29 mouse cellular contexts compared by ENCODE assay signal in genomic region chr6:31156999-31157398, GRCm38 (mm10).
DNase-seq lines count a peak whose midpoint lies in the region; ATAC-seq and TF ChIP-seq lines count a peak whose summit lies in the region.
"Had no signal": no experiment of that assay in that cellular context is flagged by ENCODE, and none has a peak within 500 bp of the region (broad histone marks: within the 10 kb centered on the region; RNA-seq: fewer than 3 reads in every experiment).

No protein-coding gene starts in this region.

- no peak for TF ChIP-seq CTCF in CH12.LX (conservative IDR thresholded peaks at IDR 0.05 in 1 of 2, IDR thresholded peaks at IDR 0.05 in 1 of 2; ENCODE audit: low read depth in 2 of 2, low read length in 2 of 2)

- H3K36me3 ChIP-seq in CH12.LX (replicated peaks in 1 of 2; ENCODE audit: control insufficient read depth in 1 of 2, insufficient read depth in 1 of 2, low read length in 1 of 2): peaks cover 16 to 64% of the 10 kb centered on the region in 2 experiments
- H3K36me3 ChIP-seq: embryonic facial prominence, embryonic 13.5 days; forebrain, embryonic 10.5 days; heart, embryonic 12.5 days; kidney, embryonic 15.5 days; limb, embryonic 12.5 days; liver, embryonic 15.5 days; midbrain, embryonic 12.5 days; stomach, embryonic 15.5 days had no signal

- H3K4me2 ChIP-seq in CH12.LX (ENCODE audit: insufficient read depth, low read depth, poor library complexity, severe bottlenecking): peak overlapping the region; percentile 67
- H3K4me2 ChIP-seq: embryonic facial prominence, embryonic 13.5 days; heart, embryonic 12.5 days; hindbrain, embryonic 14.5 days; kidney, embryonic 15.5 days; limb, embryonic 12.5 days; liver, embryonic 15.5 days; lung, embryonic 14.5 days; midbrain, embryonic 12.5 days; stomach, embryonic 15.5 days had no signal

- peaks cover 42 to 83% of the 10 kb centered on the region in 2 experiments for H3K4me1 ChIP-seq in CH12.LX (ENCODE audit: control insufficient read depth in 1 of 2, insufficient read depth in 2 of 2)
- H3K4me1 ChIP-seq: liver, embryonic 15.5 days had no signal

- DNase-seq in CH12.LX (ENCODE audit: extremely low read depth): no peak
- no peak for DNase-seq in gastrocnemius, postnatal 10 days
- no peak for DNase-seq in gastrocnemius, adult 8-10 months (ENCODE audit: low spot score in 2 of 2)
- no peak for DNase-seq in frontal cortex, adult 2 months (ENCODE audit: extremely low spot score in 1 of 2, low spot score in 1 of 2)
- DNase-seq: adrenal gland, postnatal 14 days; B cell, adult 2 months; cerebellum, adult 11-12 months; cerebellum, postnatal 10 days; gastrocnemius, postnatal 25 days; heart, adult 18-20 months; kidney, adult 18-20 months; kidney, postnatal 25 days; lung, embryonic 14.5 days; lung, postnatal 14 days; right cerebral cortex, postnatal 4 days; thymus, postnatal 14 days had no signal

- no peaks in the 10 kb centered on the region for H3K27me3 ChIP-seq in CH12.LX (replicated peaks)
- H3K27me3 ChIP-seq: embryonic facial prominence, embryonic 13.5 days; heart, embryonic 12.5 days; midbrain, embryonic 12.5 days; stomach, embryonic 15.5 days had no signal

- no peak for TF ChIP-seq POLR2A in CH12.LX (IDR thresholded peaks at IDR 0.05; ENCODE audit: low read depth, low read length)

- TF ChIP-seq EP300 in CH12.LX (IDR thresholded peaks at IDR 0.05; ENCODE audit: low read length): no peak

- TF ChIP-seq RAD21 in CH12.LX (IDR thresholded peaks at IDR 0.05; ENCODE audit: low read depth, low read length): no peak

- peak overlapping the region; percentile 89; the same call in 1 of the 2 replicates for H3K27ac ChIP-seq in CH12.LX (ENCODE audit: insufficient read depth, low read depth)
- H3K27ac ChIP-seq: embryonic facial prominence, embryonic 13.5 days; forebrain, embryonic 10.5 days; hindbrain, embryonic 14.5 days; kidney, embryonic 15.5 days; limb, embryonic 12.5 days; liver, embryonic 15.5 days; midbrain, embryonic 12.5 days; stomach, embryonic 15.5 days had no signal

- 0 out of 2 replicates have a peak, but pooled peaks cover 9% of the 10 kb centered on the region for H3K79me2 ChIP-seq in CH12.LX (replicated peaks; ENCODE audit: control insufficient read depth, extremely low read depth, insufficient read depth, poor library complexity, severe bottlenecking)

- ATAC-seq in granulocyte monocyte progenitor cell, adult 5-6 weeks (replicated peaks; ENCODE audit: poor library complexity, severe bottlenecking): peak; percentile 68
- peak; percentile 74 for ATAC-seq in monocyte, adult 5-6 weeks (replicated peaks; ENCODE audit: insufficient number of reproducible peaks, low FRiP score, low TSS enrichment, poor library complexity, severe bottlenecking)
- no peak for ATAC-seq in megakaryocyte-erythroid progenitor cell, adult 5-6 weeks (replicated peaks; ENCODE audit: low FRiP score, low TSS enrichment, poor library complexity, severe bottlenecking)
- ATAC-seq: forebrain, embryonic 16.5 days had no signal

- in situ Hi-C loops in CH12.LX (cut with MboI; ENCODE audit: low pct_ligation_motif_present, low pct_unique_long_range_greater_than_20kb, low sequenced_read_pairs): no loop called here

- dilution Hi-C loops in CH12.LX (cut with MboI; ENCODE audit: extremely low pct_ligation_motif_present, extremely low pct_unique_long_range_greater_than_20kb, low sequenced_read_pairs): no loop called here

- no peak overlapping the region for H3K4me3 ChIP-seq in CH12.LX (replicated peaks in 1 of 3; ENCODE audit: low read depth in 2 of 3, low read length in 2 of 3, poor library complexity in 1 of 3)
- H3K4me3 ChIP-seq: embryonic facial prominence, embryonic 13.5 days; forebrain, embryonic 10.5 days; heart, embryonic 12.5 days; kidney, embryonic 15.5 days; limb, embryonic 12.5 days; liver, embryonic 15.5 days; midbrain, embryonic 12.5 days; stomach, embryonic 15.5 days had no signal

- H3K9ac ChIP-seq in CH12.LX (ENCODE audit: insufficient read depth, low read depth): 0 out of 2 replicates have a peak overlapping the region, but pooled peaks have one; percentile 31
- H3K9ac ChIP-seq: embryonic facial prominence, embryonic 13.5 days; heart, embryonic 12.5 days; hindbrain, embryonic 14.5 days; kidney, embryonic 15.5 days; limb, embryonic 12.5 days; liver, embryonic 15.5 days; lung, embryonic 14.5 days; midbrain, embryonic 12.5 days; stomach, embryonic 15.5 days had no signal

- no peaks in the 10 kb centered on the region for H3K9me3 ChIP-seq in CH12.LX (replicated peaks; ENCODE audit: low read length)
- H3K9me3 ChIP-seq: embryonic facial prominence, embryonic 13.5 days; forebrain, embryonic 10.5 days; heart, embryonic 12.5 days; kidney, embryonic 15.5 days; limb, embryonic 12.5 days; liver, embryonic 15.5 days; midbrain, embryonic 12.5 days; stomach, embryonic 15.5 days had no signal

TF ChIP-seq in CH12.LX, 34 proteins besides CTCF, POLR2A, EP300 and RAD21:
- peak; percentile 91; the same call in 1 of the 2 replicates for TF ChIP-seq CHD1 (IDR thresholded peaks at IDR 0.05; ENCODE audit: low read depth, low read length)
- 0 out of 2 replicates have a peak, but pooled peaks have one; percentile 9 for TF ChIP-seq TCF12 (IDR thresholded peaks at IDR 0.05; ENCODE audit: low read depth, low read length)
- peak; percentile 5; the same call in 1 of the 2 replicates for TF ChIP-seq MXI1 (IDR thresholded peaks at IDR 0.05; ENCODE audit: low read depth, low read length)
- TF ChIP-seq GABPA (IDR thresholded peaks at IDR 0.05; ENCODE audit: insufficient replicate concordance, low read depth, low read length): no peak
- TF ChIP-seq NRF1 (IDR thresholded peaks at IDR 0.05; ENCODE audit: low read depth, low read length): no peak
- TF ChIP-seq UBTF (IDR thresholded peaks at IDR 0.05; ENCODE audit: low read depth, low read length): no peak
- TF ChIP-seq ZKSCAN1 (IDR thresholded peaks at IDR 0.05; ENCODE audit: borderline replicate concordance, low read depth, low read length): no peak
- TF ChIP-seq ZNF384 (IDR thresholded peaks at IDR 0.05; ENCODE audit: low read depth, low read length): no peak
- no peak for TF ChIP-seq POLR2AphosphoS2 (IDR thresholded peaks at IDR 0.05; ENCODE audit: low read depth, low read length)
- no peak for TF ChIP-seq TBP (conservative IDR thresholded peaks at IDR 0.05; ENCODE audit: low read depth, low read length)
- TF ChIP-seq ZC3H11A (IDR thresholded peaks at IDR 0.05; ENCODE audit: low read depth, low read length): no peak
- no peak for TF ChIP-seq PAX5 (IDR thresholded peaks at IDR 0.05; ENCODE audit: low read length)
- TF ChIP-seq IRF4 (IDR thresholded peaks at IDR 0.05; ENCODE audit: low read depth, low read length): no peak; the same call in 1 of the 2 replicates
- TF ChIP-seq E2F4 (IDR thresholded peaks at IDR 0.05; ENCODE audit: insufficient replicate concordance, low read depth, low read length): no peak
- TF ChIP-seq ZMIZ1 (IDR thresholded peaks at IDR 0.05; ENCODE audit: low read depth, low read length): no peak
- TF ChIP-seq MEF2A (IDR thresholded peaks at IDR 0.05; ENCODE audit: borderline replicate concordance, low read depth, low read length): no peak
- peak; percentile 40 for TF ChIP-seq ELF1 (IDR thresholded peaks at IDR 0.05; ENCODE audit: low read depth, low read length)
- TF ChIP-seq KAT2A (IDR thresholded peaks at IDR 0.05; ENCODE audit: insufficient replicate concordance, low read length): no peak
